Mouse (Mus musculus) heart, embryonic 11.5 days (tissue): ENCODE measurements around the gene Nkd1. TPM values are rescaled to one million over a fixed set of nuclear protein-coding genes. Genes with fewer than 3 reads are reported as not detected.

ENCODE experiments used
- ATAC-seq: fragments of 200-750 bp; cut with Nextera tagmentation; replicated peaks from 2 replicates; pipeline ENCODE4 v1.8.0; 2017; ENCODE audit warnings: moderate library complexity; ENCODE audit not compliant: insufficient number of reproducible peaks, low FRiP score, low TSS enrichment
- H3K27ac ChIP-seq: fragments of 300-500 bp; sonication (generic); 2 replicates; pipeline ENCODE4 v1.5.1; 2014; ENCODE audit warnings: mild to moderate bottlenecking, low read depth, low read length
- H3K27me3 ChIP-seq: fragments of 300-500 bp; sonication (generic); 2 replicates; pipeline ENCODE4 v1.6.1; 2014; ENCODE audit warnings: mild to moderate bottlenecking, low read length, mixed read lengths; ENCODE audit not compliant: control insufficient read depth, insufficient read depth
- H3K36me3 ChIP-seq: fragments of 300-500 bp; sonication (generic); 2 replicates; pipeline ENCODE4 v1.6.1; 2014; ENCODE audit warnings: mild to moderate bottlenecking, low read length, moderate library complexity, mixed read lengths; ENCODE audit not compliant: control insufficient read depth, insufficient read depth
- H3K4me1 ChIP-seq: fragments of 300-500 bp; sonication (generic); 2 replicates; pipeline ENCODE4 v1.6.1; 2014; ENCODE audit warnings: low read length; ENCODE audit not compliant: control insufficient read depth, insufficient read depth
- H3K4me2 ChIP-seq: fragments of 300-500 bp; sonication (generic); 2 replicates; pipeline ENCODE4 v1.6.1; 2014; ENCODE audit warnings: mild to moderate bottlenecking, moderate library complexity
- H3K4me3 ChIP-seq: fragments of 300-500 bp; sonication (generic); 2 replicates; pipeline ENCODE4 v1.5.1; 2014; ENCODE audit warnings: low read depth, low read length
- H3K9ac ChIP-seq: fragments of 300-500 bp; sonication (generic); 2 replicates; pipeline ENCODE4 v1.6.1; 2014; ENCODE audit warnings: mild to moderate bottlenecking, low read depth, low read length, moderate library complexity
- H3K9me3 ChIP-seq: fragments of 300-500 bp; sonication (generic); replicated peaks from 2 replicates; pipeline ENCODE4 v1.6.1; 2016; ENCODE audit warnings: low read length; ENCODE audit not compliant: control insufficient read depth
- WGBS: fragments of 180-500 bp; shearing (Covaris S2); extraction: QIAGEN DNeasy Blood & Tissue Kit; methylation state at CpG from one replicate; pipeline ENCODE4 v1.1.7; 2014; ENCODE audit not compliant: insufficient replicate concordance; 5-methylcytosine and 5-hydroxymethylcytosine counted together
- polyA plus RNA-seq: library from polyadenylated mRNA; unstranded; fragments of >200 nt; fragmentation: Nextera tagmentation; extraction: Ambion mirVana; gene quantifications from 2 replicates; pipeline ENCODE4 v1.2.1, GENCODE M21; 2014

Nkd1 gene
- polyA plus RNA-seq: 17.3 and 18.3 TPM in 2 replicates

GRCm38 (mm10) chr8:88520985-88521527 is at the start of gene Nkd1:
Nkd1 (plus strand) TSS chr8:88521354.
- Histone ChIP-seq H3K9me3 (no peaks in the 10 kb centered on the region), H3K4me2 (peak within 1 kb of the TSS; percentile 100), H3K9ac (peak within 1 kb of the TSS; percentile 80), H3K4me1 (peaks cover 30% of the 10 kb centered on the region), H3K4me3 (peak within 1 kb of the TSS; percentile 73), H3K27ac (peak within 1 kb of the TSS; percentile 54), H3K27me3 (peaks cover 26% of the 10 kb centered on the region), H3K36me3 (no peaks in the 10 kb centered on the region)
- ATAC-seq: peak; percentile 83
- WGBS: under 1% methylated on average over 32 of the region's 67 CpGs

- no peak overlapping the region for H3K4me3 ChIP-seq
- WGBS: 88% methylated on average over 4 of the region's 4 CpGs
- H3K4me2 ChIP-seq: no peak overlapping the region
- no peaks in the 10 kb centered on the region for H3K27me3 ChIP-seq
- H3K36me3 ChIP-seq: no peaks in the 10 kb centered on the region
- no peaks in the 10 kb centered on the region for H3K9me3 ChIP-seq
- ATAC-seq: no peak
- no peak overlapping the region for H3K9ac ChIP-seq
- H3K4me1 ChIP-seq: no peaks in the 10 kb centered on the region; the same call in 1 of the 2 replicates
- no peak overlapping the region for H3K27ac ChIP-seq
Observed at GRCm38 (mm10) chr8:88481290-88481689, 39.9 kb upstream of the Nkd1 start.

GRCm38 (mm10) chr8:88488391-88488829 is 32.7 kb upstream of the Nkd1 start:
- no peaks in the 10 kb centered on the region for H3K9me3 ChIP-seq
- H3K36me3 ChIP-seq: no peaks in the 10 kb centered on the region
- H3K4me2 ChIP-seq: no peak overlapping the region
- H3K4me1 ChIP-seq: peaks cover 12% of the 10 kb centered on the region
- H3K4me3 ChIP-seq: no peak overlapping the region
- H3K27me3 ChIP-seq: no peaks in the 10 kb centered on the region
- H3K27ac ChIP-seq: 0 out of 2 replicates have a peak overlapping the region, but pooled peaks have one; percentile 16
- peak; percentile 63 for ATAC-seq
- peak overlapping the region; percentile 22 for H3K9ac ChIP-seq
- 5% methylated on average over 5 of the region's 5 CpGs for WGBS

- Histone ChIP-seq H3K9me3 (no peaks in the 10 kb centered on the region), H3K9ac (no peak overlapping the region), H3K4me1 (0 out of 2 replicates have a peak, but pooled peaks cover 5% of the 10 kb centered on the region), H3K4me3 (no peak overlapping the region), H3K36me3 (no peaks in the 10 kb centered on the region), H3K27me3 (no peaks in the 10 kb centered on the region), H3K27ac (no peak overlapping the region), H3K4me2 (no peak overlapping the region)
- no peak for ATAC-seq
- WGBS: 82% methylated on average over 2 of the region's 2 CpGs
Observed at GRCm38 (mm10) chr8:88494076-88494475, 27.1 kb upstream of the Nkd1 start.

- H3K9ac ChIP-seq: no peak overlapping the region
- WGBS: 18% methylated on average over 11 of the region's 11 CpGs
- no peak for ATAC-seq
Observed at GRCm38 (mm10) chr8:88495071-88495805, 25.9 kb upstream of the Nkd1 start.

GRCm38 (mm10) chr8:88502143-88502542 is 19.0 kb upstream of the Nkd1 start:
- no peak overlapping the region for H3K9ac ChIP-seq
- 78% methylated on average over 3 of the region's 3 CpGs for WGBS
- no peaks in the 10 kb centered on the region for H3K36me3 ChIP-seq
- H3K27ac ChIP-seq: no peak overlapping the region
- no peak overlapping the region for H3K4me3 ChIP-seq
- no peak overlapping the region for H3K4me2 ChIP-seq
- no peaks in the 10 kb centered on the region for H3K4me1 ChIP-seq
- no peak for ATAC-seq
- no peaks in the 10 kb centered on the region for H3K27me3 ChIP-seq
- H3K9me3 ChIP-seq: 0 out of 2 replicates have a peak, but pooled peaks cover 2% of the 10 kb centered on the region

More at GRCm38 (mm10) chr8:88495071-88495805, 25.9 kb upstream of the Nkd1 start:
- Histone ChIP-seq H3K27ac (no peak overlapping the region), H3K36me3 (no peaks in the 10 kb centered on the region), H3K9me3 (no peaks in the 10 kb centered on the region), H3K4me2 (no peak overlapping the region), H3K27me3 (no peaks in the 10 kb centered on the region), H3K4me3 (no peak overlapping the region), H3K4me1 (0 out of 2 replicates have a peak, but pooled peaks cover 5% of the 10 kb centered on the region)

GRCm38 (mm10) chr8:88506981-88507380 is 14.2 kb upstream of the Nkd1 start:
- no peak for ATAC-seq
- Histone ChIP-seq H3K9ac (no peak overlapping the region), H3K9me3 (no peaks in the 10 kb centered on the region), H3K4me3 (no peak overlapping the region), H3K27ac (no peak overlapping the region), H3K4me1 (no peaks in the 10 kb centered on the region), H3K27me3 (peaks cover 17% of the 10 kb centered on the region), H3K36me3 (no peaks in the 10 kb centered on the region), H3K4me2 (no peak overlapping the region)
- 76% methylated on average over 5 of the region's 5 CpGs for WGBS

GRCm38 (mm10) chr8:88511061-88511460 is 10.1 kb upstream of the Nkd1 start:
- Histone ChIP-seq H3K4me3 (no peak overlapping the region), H3K36me3 (no peaks in the 10 kb centered on the region), H3K9ac (no peak overlapping the region), H3K4me1 (peaks cover 9% of the 10 kb centered on the region), H3K9me3 (peaks cover 2% of the 10 kb centered on the region; the same call in 1 of the 2 replicates), H3K27me3 (peaks cover 30% of the 10 kb centered on the region), H3K4me2 (no peak overlapping the region), H3K27ac (no peak overlapping the region)
- ATAC-seq: no peak
- 86% methylated on average over 5 of the region's 5 CpGs for WGBS
